Mouse (Mus musculus): ENCODE results near the gene AV320801. TPM values are rescaled to one million over a fixed set of nuclear protein-coding genes. Genes with fewer than 3 reads are reported as not detected.
"Not testable (repeated sequence)": the region's sequence is repeated elsewhere in the genome, so short reads cannot be mapped to it uniquely, and the experiment has no call there.

AV320801 gene
- not detected for total RNA-seq (2021)
- long read RNA-seq, experiment 1, result 0 reads
- long read RNA-seq, experiment 2, result 0 reads

- not testable (repeated sequence) for DNase-seq
These were observed at the start of gene AV320801 for GRCm38 (mm10) chrX:135494288-135494687. AV320801 (plus strand) TSS chrX:135494588.

GRCm38 (mm10) chrX:135464160-135464559 lies 30.2 kb upstream of the AV320801 start:
- DNase-seq, result not testable (repeated sequence)

GRCm38 (mm10) chrX:135481902-135482301 lies 12.5 kb upstream of the AV320801 start:
- not testable (repeated sequence) for DNase-seq

GRCm38 (mm10) chrX:135483183-135483582 lies 11.2 kb upstream of the AV320801 start:
- DNase-seq, result not testable (repeated sequence)

Other genes starting within 250 kb of the AV320801 start
- gene Pramel3, start 192.3 kb upstream of the AV320801 start, total RNA-seq (2021), result not detected
- gene Gm5128, start 121.3 kb upstream of the AV320801 start, total RNA-seq (2021), result not detected
- gene Gm7903, start 60.8 kb upstream of the AV320801 start, total RNA-seq (2021), result not detected
- gene Nxf7, start 104.2 kb downstream of the AV320801 start, total RNA-seq (2021), result under 1 TPM in 1 of 2 experiments, not detected in 1; 0.25 TPM
- not detected for gene Prame, start 133.1 kb downstream of the AV320801 start, total RNA-seq (2021)
- not detected for gene Tcp11x2, start 199.2 kb downstream of the AV320801 start, total RNA-seq (2021)
- not detected for gene Tmsb15a, start 230.7 kb downstream of the AV320801 start, total RNA-seq (2021)
- 1 to 10 TPM; 4.4 to 6.3 TPM for gene Armcx5, start 248.1 kb downstream of the AV320801 start, total RNA-seq (2021)
- gene Gprasp1, start 248.1 kb downstream of the AV320801 start, total RNA-seq (2021), result 10 to 100 TPM; 22.0 to 29.1 TPM